ENCODE assay signal across 8 mouse cellular contexts in genomic region chr17:46855328-46856106, GRCm38 (mm10). TPM values are rescaled to one million over a fixed set of nuclear protein-coding genes. Genes with fewer than 3 reads are reported as not detected.
DNase-seq lines count a peak whose midpoint lies in the region; ATAC-seq and TF ChIP-seq lines count a peak whose summit lies in the region.

No protein-coding gene starts in this region.

- H3K9me3 ChIP-seq in CH12.LX (replicated peaks; ENCODE audit: low read length), result no peaks in the 10 kb centered on the region
- no peaks in the 10 kb centered on the region for H3K9me3 ChIP-seq in forebrain, embryonic 15.5 days
- H3K9me3 ChIP-seq in kidney, postnatal 0 days (replicated peaks; ENCODE audit: low read length), result no peaks in the 10 kb centered on the region
- H3K9me3 ChIP-seq in midbrain, embryonic 16.5 days (replicated peaks; ENCODE audit: control insufficient read depth, low read length, poor library complexity, severe bottlenecking), result no peaks in the 10 kb centered on the region

- no peak for TF ChIP-seq EP300 in CH12.LX (IDR thresholded peaks at IDR 0.05; ENCODE audit: low read length)

- no peak for TF ChIP-seq RAD21 in CH12.LX (IDR thresholded peaks at IDR 0.05; ENCODE audit: low read depth, low read length)

- no peak for ATAC-seq in forebrain, embryonic 15.5 days (replicated peaks)
- ATAC-seq in kidney, postnatal 0 days (replicated peaks; ENCODE audit: low FRiP score, low read depth), result no peak
- ATAC-seq in midbrain, embryonic 16.5 days, result no peak
- no peak for ATAC-seq in activated CD4-positive, CD25-positive, alpha-beta regulatory T cell, adult 4 months

- peaks cover 28% of the 10 kb centered on the region for H3K79me2 ChIP-seq in CH12.LX (replicated peaks; ENCODE audit: control insufficient read depth, extremely low read depth, insufficient read depth, poor library complexity, severe bottlenecking)

- DNase-seq in adrenal gland, postnatal 14 days, result peak; percentile 48
- no peak for DNase-seq in adrenal gland, postnatal 25 days
- DNase-seq in CH12.LX (ENCODE audit: extremely low read depth), result no peak
- no peak for DNase-seq in kidney, postnatal 0 days (ENCODE audit: low spot score)
- no peak for DNase-seq in frontal cortex, postnatal 36 days (ENCODE audit: low spot score in 2 of 2)

- H3K4me3 ChIP-seq in CH12.LX (replicated peaks in 1 of 3; ENCODE audit: low read depth in 2 of 3, low read length in 2 of 3, poor library complexity in 1 of 3), result peak overlapping the region; percentile 74 to 84 (median 83)
- peak overlapping the region; percentile 95 for H3K4me3 ChIP-seq in forebrain, embryonic 15.5 days
- peak overlapping the region; percentile 100 for H3K4me3 ChIP-seq in kidney, postnatal 0 days (replicated peaks; ENCODE audit: low read depth, low read length)
- peak overlapping the region; percentile 56 for H3K4me3 ChIP-seq in midbrain, embryonic 16.5 days (ENCODE audit: low read depth, low read length)

- TF ChIP-seq CTCF in CH12.LX (conservative IDR thresholded peaks at IDR 0.05 in 1 of 2, IDR thresholded peaks at IDR 0.05 in 1 of 2; ENCODE audit: low read depth in 2 of 2, low read length in 2 of 2), result no peak
- no peak for TF ChIP-seq CTCF in kidney, postnatal 0 days (IDR thresholded peaks at IDR 0.05; ENCODE audit: low read depth)

- TF ChIP-seq POLR2A in CH12.LX (IDR thresholded peaks at IDR 0.05; ENCODE audit: low read depth, low read length), result no peak

- peaks cover 0 to 5% of the 10 kb centered on the region in 2 experiments for H3K36me3 ChIP-seq in CH12.LX (replicated peaks in 1 of 2; ENCODE audit: control insufficient read depth in 1 of 2, insufficient read depth in 1 of 2, low read length in 1 of 2)
- peaks cover 3% of the 10 kb centered on the region; the same call in 1 of the 2 replicates for H3K36me3 ChIP-seq in forebrain, embryonic 15.5 days
- no peaks in the 10 kb centered on the region for H3K36me3 ChIP-seq in kidney, postnatal 0 days (ENCODE audit: insufficient read depth, low read length)
- H3K36me3 ChIP-seq in midbrain, embryonic 16.5 days (ENCODE audit: control insufficient read depth, insufficient read depth, low read length), result no peaks in the 10 kb centered on the region

- H3K4me1 ChIP-seq in CH12.LX (ENCODE audit: control insufficient read depth in 1 of 2, insufficient read depth in 2 of 2), result peaks cover 10 to 46% of the 10 kb centered on the region in 2 experiments
- peaks cover 49% of the 10 kb centered on the region for H3K4me1 ChIP-seq in forebrain, embryonic 15.5 days
- H3K4me1 ChIP-seq in kidney, postnatal 0 days (replicated peaks; ENCODE audit: insufficient read depth, low read length), result peaks cover 16% of the 10 kb centered on the region; the same call in 1 of the 2 replicates
- H3K4me1 ChIP-seq in midbrain, embryonic 16.5 days (ENCODE audit: control insufficient read depth, insufficient read depth, low read length), result peaks cover 43% of the 10 kb centered on the region

- peak overlapping the region; percentile 73 for H3K4me2 ChIP-seq in CH12.LX (ENCODE audit: insufficient read depth, low read depth, poor library complexity, severe bottlenecking)
- H3K4me2 ChIP-seq in forebrain, embryonic 15.5 days (replicated peaks), result peak overlapping the region; percentile 59
- peak overlapping the region; percentile 67 for H3K4me2 ChIP-seq in kidney, postnatal 0 days (ENCODE audit: low read length)
- peak overlapping the region; percentile 73 for H3K4me2 ChIP-seq in midbrain, embryonic 16.5 days (ENCODE audit: low read length)

- in situ Hi-C loops in CH12.LX (cut with MboI; ENCODE audit: low pct_ligation_motif_present, low pct_unique_long_range_greater_than_20kb, low sequenced_read_pairs), result no loop called here

- dilution Hi-C loops in CH12.LX (cut with MboI; ENCODE audit: extremely low pct_ligation_motif_present, extremely low pct_unique_long_range_greater_than_20kb, low sequenced_read_pairs), result no loop called here

- peak overlapping the region; percentile 99 for H3K9ac ChIP-seq in CH12.LX (ENCODE audit: insufficient read depth, low read depth)
- H3K9ac ChIP-seq in forebrain, embryonic 15.5 days (replicated peaks), result peak overlapping the region; percentile 100
- H3K9ac ChIP-seq in kidney, postnatal 0 days (ENCODE audit: low read depth, low read length), result peak overlapping the region; percentile 100
- peak overlapping the region; percentile 83 for H3K9ac ChIP-seq in midbrain, embryonic 16.5 days (ENCODE audit: low read depth, low read length)

- WGBS in forebrain, embryonic 15.5 days, result 58% methylated on average over 15 of the region's 15 CpGs
- WGBS in kidney, postnatal 0 days, result 41% methylated on average over 15 of the region's 15 CpGs
- WGBS in midbrain, embryonic 16.5 days, result 58% methylated on average over 15 of the region's 15 CpGs

- no peaks in the 10 kb centered on the region for H3K27me3 ChIP-seq in CH12.LX (replicated peaks)
- no peaks in the 10 kb centered on the region for H3K27me3 ChIP-seq in forebrain, embryonic 15.5 days
- no peaks in the 10 kb centered on the region for H3K27me3 ChIP-seq in kidney, postnatal 0 days (ENCODE audit: insufficient read depth, low read length)
- no peaks in the 10 kb centered on the region for H3K27me3 ChIP-seq in midbrain, embryonic 16.5 days (ENCODE audit: control insufficient read depth, insufficient read depth, low read depth, low read length)

- no peak overlapping the region for H3K27ac ChIP-seq in CH12.LX (ENCODE audit: insufficient read depth, low read depth)
- H3K27ac ChIP-seq in forebrain, embryonic 15.5 days (replicated peaks), result peak overlapping the region; percentile 100
- H3K27ac ChIP-seq in kidney, postnatal 0 days, result peak overlapping the region; percentile 100
- peak overlapping the region; percentile 100 for H3K27ac ChIP-seq in midbrain, embryonic 16.5 days (ENCODE audit: low read length)

TF ChIP-seq in CH12.LX, 34 proteins besides CTCF, POLR2A, EP300 and RAD21:
- TF ChIP-seq ELF1 (IDR thresholded peaks at IDR 0.05; ENCODE audit: low read depth, low read length) (no peak), POLR2AphosphoS2 (IDR thresholded peaks at IDR 0.05; ENCODE audit: low read depth, low read length) (0 out of 2 replicates have a peak, but pooled peaks have one; percentile 21)

RNA-seq across cellular contexts. Expression of gene Bicral, which starts 2.8 kb away (rescaled TPM):
- total RNA-seq in adrenal gland, postnatal 14 days (2021), result 19.4 and 20.1 TPM in 2 replicates
- total RNA-seq in adrenal gland, postnatal 25 days (2021), result 24.6 and 26.0 TPM in 2 replicates
- total RNA-seq in CH12.LX (2012; rRNA removed) (7.1 and 7.4 TPM in 2 replicates), CH12.LX (2014; rRNA removed) (2.4 and 3.0 TPM in 2 replicates)
- polyA plus RNA-seq in CH12.LX (2012; ENCODE audit: insufficient read length, low read depth), result 5.0 and 5.9 TPM in 2 replicates
- polyA plus RNA-seq in forebrain, embryonic 15.5 days (2015; fragmentation: Nextera tagmentation; extraction: Ambion mirVana), result 8.9 and 9.2 TPM in 2 replicates
- 2.9 and 4.1 TPM in 2 replicates for polyA plus RNA-seq in kidney, postnatal 0 days (2015; fragmentation: Nextera tagmentation; extraction: Ambion mirVana)
- 9.5 and 10.9 TPM in 2 replicates for polyA plus RNA-seq in midbrain, embryonic 16.5 days (2015; fragmentation: Nextera tagmentation; extraction: Ambion mirVana)
- 1 to 10 TPM; 8.3 to 8.5 TPM for polyA plus RNA-seq in activated CD4-positive, CD25-positive, alpha-beta regulatory T cell, adult 4 months (2017; shearing (Covaris generic))

RNA-seq across cellular contexts. Expression of gene Tbcc, which starts 35.0 kb away (rescaled TPM):
- 20.6 and 20.7 TPM in 2 replicates for total RNA-seq in adrenal gland, postnatal 14 days (2021)
- 19.7 and 24.3 TPM in 2 replicates for total RNA-seq in adrenal gland, postnatal 25 days (2021)
- 27.8 and 32.8 TPM in 2 replicates for total RNA-seq in CH12.LX (2012; rRNA removed)
- total RNA-seq in CH12.LX (2014; rRNA removed), result 19.4 and 21.6 TPM in 2 replicates
- polyA plus RNA-seq in CH12.LX (2012; ENCODE audit: insufficient read length, low read depth), result 15.1 and 16.4 TPM in 2 replicates
- polyA plus RNA-seq in forebrain, embryonic 15.5 days (2015; fragmentation: Nextera tagmentation; extraction: Ambion mirVana), result 65.9 and 68.6 TPM in 2 replicates
- polyA plus RNA-seq in kidney, postnatal 0 days (2015; fragmentation: Nextera tagmentation; extraction: Ambion mirVana), result 58.2 and 71.4 TPM in 2 replicates
- 49.5 and 52.6 TPM in 2 replicates for polyA plus RNA-seq in midbrain, embryonic 16.5 days (2015; fragmentation: Nextera tagmentation; extraction: Ambion mirVana)
- polyA plus RNA-seq in activated CD4-positive, CD25-positive, alpha-beta regulatory T cell, adult 4 months (2017; shearing (Covaris generic)), result 10 to 100 TPM; 10.4 to 12.4 TPM

RNA-seq across cellular contexts. Expression of gene Prph2, which starts 54.7 kb away (rescaled TPM):
- not detected in 2 replicates for total RNA-seq in adrenal gland, postnatal 14 days (2021)
- not detected in 2 replicates for total RNA-seq in adrenal gland, postnatal 25 days (2021)
- total RNA-seq in CH12.LX (2012; rRNA removed) (not detected in 2 replicates), CH12.LX (2014; rRNA removed) (not detected in 2 replicates)
- polyA plus RNA-seq in CH12.LX (2012; ENCODE audit: insufficient read length, low read depth), result not detected in 2 replicates
- polyA plus RNA-seq in forebrain, embryonic 15.5 days (2015; fragmentation: Nextera tagmentation; extraction: Ambion mirVana), result not detected in 2 replicates
- polyA plus RNA-seq in kidney, postnatal 0 days (2015; fragmentation: Nextera tagmentation; extraction: Ambion mirVana), result 0.11 and 0.16 TPM in 2 replicates
- not detected in 2 replicates for polyA plus RNA-seq in midbrain, embryonic 16.5 days (2015; fragmentation: Nextera tagmentation; extraction: Ambion mirVana)
- not detected for polyA plus RNA-seq in activated CD4-positive, CD25-positive, alpha-beta regulatory T cell, adult 4 months (2017; shearing (Covaris generic))
